Mouse (Mus musculus) cerebellum, adult 2 months (tissue): ENCODE data around the gene Gm17509. TPM values are rescaled to one million over a fixed set of nuclear protein-coding genes. Genes with fewer than 3 reads are reported as not detected.

Experiments used
- DNase-seq, 2 experiments: peaks; one replicate each; pipeline ENCODE4 v3.0.0; 2021
- H3K27ac ChIP-seq: fragments of 200-500 bp; 2 replicates; pipeline ENCODE4 v1.5.1; 2012; ENCODE audit warnings: low read length, control low read depth, inconsistent platforms; ENCODE audit not compliant: insufficient read depth
- H3K27me3 ChIP-seq: fragments of 200-500 bp; 2 replicates; pipeline ENCODE4 v1.6.1; 2012; ENCODE audit warnings: inconsistent platforms, mild to moderate bottlenecking, low read length, moderate library complexity; ENCODE audit not compliant: control insufficient read depth, insufficient read depth
- H3K4me1 ChIP-seq: fragments of 200-500 bp; 2 replicates; pipeline ENCODE4 v1.6.1; 2011; ENCODE audit warnings: low read length; ENCODE audit not compliant: control insufficient read depth, insufficient read depth
- H3K4me3 ChIP-seq: fragments of 200-500 bp; replicated peaks from 2 replicates; pipeline ENCODE3; 2011; ENCODE audit warnings: mild to moderate bottlenecking, low read depth, low read length, control low read depth; ENCODE audit not compliant: insufficient read depth
- CTCF ChIP-seq: fragments of 200-500 bp; IDR thresholded peaks from 2 replicates; pipeline ENCODE4 v1.5.1; 2011; ENCODE audit warnings: low read depth, mild to moderate bottlenecking, control low read depth, low read length, moderate library complexity, borderline replicate concordance; ENCODE audit not compliant: insufficient read depth
- POLR2A ChIP-seq: fragments of 200-500 bp; IDR thresholded peaks from 2 replicates; pipeline ENCODE4 v1.6.1; 2011; ENCODE audit warnings: low read length, control low read depth, borderline replicate concordance; ENCODE audit not compliant: insufficient read depth
- WGBS: fragments of 180-500 bp; shearing (Covaris S2); methylation state at CpG from one replicate; pipeline ENCODE4 v1.1.7; 2018; 5-methylcytosine and 5-hydroxymethylcytosine counted together
- polyA plus RNA-seq: library from polyadenylated mRNA; depleted of rRNA; stranded (reverse); fragments of >200 nt; gene quantifications from 2 replicates; pipeline ENCODE4 v1.2.3, GENCODE M21; 2012; rRNA removed

Gene Gm17509
- polyA plus RNA-seq = 1.6 and 1.8 TPM in 2 replicates

GRCm38 (mm10) chr13:117220501-117221321 lies at the start of gene Gm17509:
TSS of gene Gm17509 (minus strand) at chr13:117221075.
- H3K27me3 ChIP-seq = no peaks in the 10 kb centered on the region
- peak within 1 kb of the TSS; percentile 50 for H3K27ac ChIP-seq
- TF ChIP-seq POLR2A = peak; percentile 45; the same call in 1 of the 2 replicates
- no peak for TF ChIP-seq CTCF
- 1% methylated on average over 67 of the region's 67 CpGs for WGBS
- H3K4me3 ChIP-seq = peak within 1 kb of the TSS; percentile 84
- DNase-seq = peak; percentile 87 to 88
- H3K4me1 ChIP-seq = peaks cover 9% of the 10 kb centered on the region; the same call in 1 of the 2 replicates

GRCm38 (mm10) chr13:117267963-117268362 lies 47.1 kb upstream of the Gm17509 start:
- WGBS = 95% methylated on average over 14 of the region's 14 CpGs
- no peaks in the 10 kb centered on the region for H3K4me1 ChIP-seq
- no peak overlapping the region for H3K27ac ChIP-seq
- no peak for DNase-seq
- H3K4me3 ChIP-seq = no peak overlapping the region
- no peaks in the 10 kb centered on the region for H3K27me3 ChIP-seq
- no peak for TF ChIP-seq CTCF
- TF ChIP-seq POLR2A = no peak

- DNase-seq = no peak
- H3K4me1 ChIP-seq = no peaks in the 10 kb centered on the region
- H3K27ac ChIP-seq = no peak overlapping the region
- WGBS = 56% methylated on average over 2 of the region's 2 CpGs
- no peak for TF ChIP-seq POLR2A
- TF ChIP-seq CTCF = no peak
- H3K4me3 ChIP-seq = no peak overlapping the region
- no peaks in the 10 kb centered on the region for H3K27me3 ChIP-seq
Observed at GRCm38 (mm10) chr13:117266156-117266555, 45.3 kb upstream of the Gm17509 start.

GRCm38 (mm10) chr13:117260704-117261103 lies 39.8 kb upstream of the Gm17509 start:
- H3K4me1 ChIP-seq = no peaks in the 10 kb centered on the region
- no peaks in the 10 kb centered on the region for H3K27me3 ChIP-seq
- TF ChIP-seq CTCF (no peak), POLR2A (no peak)
- WGBS = 95% methylated on average over 4 of the region's 4 CpGs
- no peak overlapping the region for H3K27ac ChIP-seq
- no peak for DNase-seq
- no peak overlapping the region for H3K4me3 ChIP-seq

- Histone ChIP-seq H3K4me3 (no peak overlapping the region), H3K27ac (no peak overlapping the region), H3K4me1 (no peaks in the 10 kb centered on the region), H3K27me3 (no peaks in the 10 kb centered on the region)
- DNase-seq = no peak
- WGBS = 92% methylated on average over 5 of the region's 5 CpGs
- TF ChIP-seq POLR2A = no peak
- no peak for TF ChIP-seq CTCF
Observed at GRCm38 (mm10) chr13:117242621-117243020, 21.7 kb upstream of the Gm17509 start.

GRCm38 (mm10) chr13:117242063-117242462 lies 21.2 kb upstream of the Gm17509 start:
- Histone ChIP-seq H3K27me3 (no peaks in the 10 kb centered on the region), H3K4me3 (no peak overlapping the region), H3K4me1 (no peaks in the 10 kb centered on the region), H3K27ac (no peak overlapping the region)
- DNase-seq = no peak
- TF ChIP-seq CTCF (no peak), POLR2A (no peak)
- 95% methylated on average over 3 of the region's 3 CpGs for WGBS

GRCm38 (mm10) chr13:117237111-117237510 lies 16.2 kb upstream of the Gm17509 start:
- H3K4me3 ChIP-seq = no peak overlapping the region
- no peak for DNase-seq
- H3K27ac ChIP-seq = no peak overlapping the region
- H3K4me1 ChIP-seq = peaks cover 11% of the 10 kb centered on the region; the same call in 1 of the 2 replicates
- 85% methylated on average over 4 of the region's 4 CpGs for WGBS
- TF ChIP-seq POLR2A = no peak
- no peak for TF ChIP-seq CTCF
- no peaks in the 10 kb centered on the region for H3K27me3 ChIP-seq
